Mouse (Mus musculus) CH12.LX (cell line): Measurements from ENCODE around the gene Ccdc88b. TPM values are rescaled to one million over a fixed set of nuclear protein-coding genes. Genes with fewer than 3 reads are reported as not detected.

ENCODE experiments used
- DNase-seq: peaks from one replicate; pipeline ENCODE4 v3.0.0-alpha.2; 2013; ENCODE audit errors: extremely low read depth
- H3K27ac ChIP-seq: 2 replicates; pipeline ENCODE4 v1.5.1; 2012; ENCODE audit warnings: low read depth, mild to moderate bottlenecking, control low read depth, moderate library complexity; ENCODE audit not compliant: insufficient read depth
- H3K27me3 ChIP-seq: replicated peaks from 2 replicates; pipeline ENCODE3; 2012; ENCODE audit warnings: inconsistent platforms
- H3K36me3 ChIP-seq, 2 experiments: replicated peaks in 1 of 2; 2 replicates each; pipeline versions ENCODE3 to v1.6.1; 2012; ENCODE audit warnings: inconsistent platforms in 1 of 2, low read length in 1 of 2, mild to moderate bottlenecking in 1 of 2, mixed read lengths in 1 of 2, moderate library complexity in 1 of 2; ENCODE audit not compliant: control insufficient read depth in 1 of 2, insufficient read depth in 1 of 2
- H3K4me1 ChIP-seq, 2 experiments: 2 replicates each; pipeline ENCODE4 v1.6.1; 2012; ENCODE audit warnings: inconsistent platforms in 1 of 2, moderate library complexity in 1 of 2; ENCODE audit not compliant: insufficient read depth in 2 of 2, control insufficient read depth in 1 of 2
- H3K4me2 ChIP-seq: 2 replicates; pipeline ENCODE4 v1.6.1; 2012; ENCODE audit warnings: low read depth, mild to moderate bottlenecking, control low read depth; ENCODE audit not compliant: poor library complexity, insufficient read depth, severe bottlenecking
- H3K4me3 ChIP-seq, 3 experiments: fragments of 150-350 bp in 1 of 3; sonication (generic) in 1 of 3; replicated peaks in 1 of 3; 2 replicates each; pipeline versions ENCODE3 to v1.5.1; 2011 to 2012; ENCODE audit warnings: low read depth in 2 of 3, low read length in 2 of 3, mild to moderate bottlenecking in 2 of 3, moderate library complexity in 2 of 3, control low read depth in 1 of 3, improper control_type of control experiment in 1 of 3, inconsistent platforms in 1 of 3, mixed read lengths in 1 of 3; ENCODE audit not compliant: poor library complexity in 1 of 3
- H3K79me2 ChIP-seq: replicated peaks from 2 replicates; pipeline ENCODE4 v1.6.1; 2012; ENCODE audit warnings: mild to moderate bottlenecking, moderate library complexity; ENCODE audit not compliant: control insufficient read depth, poor library complexity, insufficient read depth, severe bottlenecking; ENCODE audit errors: extremely low read depth
- H3K9ac ChIP-seq: 2 replicates; pipeline ENCODE4 v1.6.1; 2012; ENCODE audit warnings: low read depth, mild to moderate bottlenecking, control low read depth, moderate library complexity; ENCODE audit not compliant: insufficient read depth
- H3K9me3 ChIP-seq: replicated peaks from 2 replicates; pipeline ENCODE3; 2012; ENCODE audit warnings: low read length, inconsistent platforms, mixed read lengths
- ELF1 ChIP-seq: IDR thresholded peaks from 2 replicates; pipeline ENCODE4 v1.6.1; 2014; ENCODE audit warnings: low read depth, mild to moderate bottlenecking, inconsistent platforms, low read length, improper control_type of control experiment
- EP300 ChIP-seq: IDR thresholded peaks from 2 replicates; pipeline ENCODE4 v1.6.1; 2011; ENCODE audit warnings: low read length, improper control_type of control experiment
- ETS1 ChIP-seq: conservative IDR thresholded peaks from 2 replicates; pipeline ENCODE4 v1.6.1; 2012; ENCODE audit warnings: low read depth, mild to moderate bottlenecking, inconsistent platforms, low read length, improper control_type of control experiment, moderate library complexity
- GABPA ChIP-seq: IDR thresholded peaks from 2 replicates; pipeline ENCODE4 v1.6.1; 2012; ENCODE audit warnings: low read depth, low read length, improper control_type of control experiment, inconsistent platforms; ENCODE audit not compliant: insufficient replicate concordance
- HCFC1 ChIP-seq: IDR thresholded peaks from 2 replicates; pipeline ENCODE4 v1.6.1; 2012; ENCODE audit warnings: low read depth, mild to moderate bottlenecking, inconsistent platforms, low read length, improper control_type of control experiment
- JUN ChIP-seq: IDR thresholded peaks from 2 replicates; pipeline ENCODE4 v1.6.1; 2011; ENCODE audit warnings: low read depth, mild to moderate bottlenecking, low read length, improper control_type of control experiment, moderate library complexity; ENCODE audit not compliant: insufficient read depth
- MAFK ChIP-seq: IDR thresholded peaks from 2 replicates; pipeline ENCODE4 v1.6.1; 2011; ENCODE audit warnings: low read length, improper control_type of control experiment; ENCODE audit not compliant: insufficient replicate concordance
- MAZ ChIP-seq: IDR thresholded peaks from 2 replicates; pipeline ENCODE4 v1.6.1; 2012; ENCODE audit warnings: low read depth, mild to moderate bottlenecking, inconsistent platforms, low read length, improper control_type of control experiment, moderate library complexity
- MEF2A ChIP-seq: IDR thresholded peaks from 2 replicates; pipeline ENCODE4 v1.6.1; 2014; ENCODE audit warnings: low read depth, mild to moderate bottlenecking, inconsistent platforms, low read length, improper control_type of control experiment, borderline replicate concordance
- MXI1 ChIP-seq: IDR thresholded peaks from 2 replicates; pipeline ENCODE4 v1.6.1; 2011; ENCODE audit warnings: mild to moderate bottlenecking, low read depth, low read length, improper control_type of control experiment
- MYC ChIP-seq: IDR thresholded peaks from 2 replicates; pipeline ENCODE4 v1.6.1; 2011; ENCODE audit warnings: low read depth, mild to moderate bottlenecking, improper control_type of control experiment, low read length
- POLR2A ChIP-seq: IDR thresholded peaks from 2 replicates; pipeline ENCODE4 v1.6.1; 2011; ENCODE audit warnings: low read depth, mild to moderate bottlenecking, improper control_type of control experiment, low read length
- POLR2AphosphoS2 ChIP-seq: IDR thresholded peaks from 2 replicates; pipeline ENCODE4 v1.6.1; 2011; ENCODE audit warnings: low read depth, low read length, improper control_type of control experiment
- RAD21 ChIP-seq: IDR thresholded peaks from 2 replicates; pipeline ENCODE4 v1.6.1; 2011; ENCODE audit warnings: low read depth, mild to moderate bottlenecking, low read length, improper control_type of control experiment, moderate library complexity
- RCOR1 ChIP-seq: conservative IDR thresholded peaks from 2 replicates; pipeline ENCODE4 v1.6.1; 2012; ENCODE audit warnings: low read depth, mild to moderate bottlenecking, inconsistent platforms, low read length, improper control_type of control experiment
- SMC3 ChIP-seq: IDR thresholded peaks from 2 replicates; pipeline ENCODE4 v1.6.1; 2011; ENCODE audit warnings: low read depth, low read length, improper control_type of control experiment
- TBP ChIP-seq: conservative IDR thresholded peaks from 2 replicates; pipeline ENCODE4 v1.6.1; 2011; ENCODE audit warnings: low read depth, low read length, improper control_type of control experiment
- TCF12 ChIP-seq: IDR thresholded peaks from 2 replicates; pipeline ENCODE4 v1.6.1; 2014; ENCODE audit warnings: low read depth, mild to moderate bottlenecking, inconsistent platforms, low read length, improper control_type of control experiment
- UBTF ChIP-seq: IDR thresholded peaks from 2 replicates; pipeline ENCODE4 v1.6.1; 2012; ENCODE audit warnings: low read depth, mild to moderate bottlenecking, inconsistent platforms, low read length, improper control_type of control experiment, moderate library complexity
- ZMIZ1 ChIP-seq: IDR thresholded peaks from 2 replicates; pipeline ENCODE4 v1.6.1; 2012; ENCODE audit warnings: low read depth, mild to moderate bottlenecking, inconsistent platforms, low read length, improper control_type of control experiment
- ZNF384 ChIP-seq: IDR thresholded peaks from 2 replicates; pipeline ENCODE4 v1.6.1; 2012; ENCODE audit warnings: low read depth, low read length, improper control_type of control experiment, inconsistent platforms
- dilution Hi-C: fragments of 300-500 bp; cut with MboI; formaldehyde crosslinking; loops from 2 replicates; pipeline ENCODE4 v1.14.3; 2020; ENCODE audit warnings: low sequenced_read_pairs; ENCODE audit not compliant: extremely low pct_unique_long_range_greater_than_20kb, extremely low pct_ligation_motif_present
- in situ Hi-C: fragments of 300-500 bp; cut with MboI; formaldehyde crosslinking; loops from 3 replicates; pipeline ENCODE4 v1.14.3; 2019; ENCODE audit warnings: low sequenced_read_pairs, low pct_ligation_motif_present, low pct_unique_long_range_greater_than_20kb, mixed read lengths
- polyA plus RNA-seq: library from polyadenylated mRNA; unstranded; fragments of >175 nt; gene quantifications from 2 replicates; pipeline ENCODE4 v1.2.1, GENCODE M21; 2012; ENCODE audit warnings: low read depth; ENCODE audit not compliant: insufficient read length
- total RNA-seq, 2 experiments: library from RNA; depleted of rRNA; stranded (reverse); fragments of 300-350 nt in 1 of 2; fragments of >200 nt in 1 of 2; gene quantifications; 2 replicates each; pipeline ENCODE4 v1.2.3; 2012 to 2014

The Ccdc88b gene
- total and polyA plus RNA-seq, 3 experiments = 20.5 to 76.4 (median 53.0) TPM

GRCm38 (mm10) chr19:6855225-6856031, 2.6 kb downstream of the Ccdc88b start (continued):
- TF ChIP-seq POLR2A = peak; percentile 18; the same call in 1 of the 2 replicates
- TF ChIP-seq ZMIZ1 = peak; percentile 52; the same call in 1 of the 2 replicates
- TF ChIP-seq ETS1 = no peak
- TF ChIP-seq TBP = no peak
- TF ChIP-seq EP300 = no peak
- no peak for TF ChIP-seq POLR2AphosphoS2
- no peak for TF ChIP-seq MEF2A
- TF ChIP-seq ELF1 = no peak
- no peak for TF ChIP-seq JUN
- TF ChIP-seq RAD21 = no peak
- TF ChIP-seq MAZ = no peak
- TF ChIP-seq MXI1 = peak; percentile 51

GRCm38 (mm10) chr19:6854658-6855057, 3.4 kb downstream of the Ccdc88b start:
- Histone ChIP-seq H3K4me1 (peaks cover 19 to 37% of the 10 kb centered on the region in 2 experiments), H3K27me3 (no peaks in the 10 kb centered on the region), H3K36me3 (peaks cover 62 to 66% of the 10 kb centered on the region in 2 experiments)
- dilution Hi-C loops = no loop called here
- TF ChIP-seq RCOR1 (no peak), TBP (no peak), TCF12 (no peak), ZNF384 (no peak), POLR2A (no peak), UBTF (no peak), SMC3 (no peak), HCFC1 (no peak), GABPA (no peak), MAFK (no peak), MYC (no peak), MAZ (no peak)
- TF ChIP-seq, all 38 proteins: peak for 0
- Histone ChIP-seq H3K9me3 (no peaks in the 10 kb centered on the region), H3K4me2 (no peak overlapping the region), H3K4me3 (peak overlapping the region in 1 of 3 experiments; percentile 65), H3K9ac (no peak overlapping the region), H3K27ac (no peak overlapping the region), H3K79me2 (peaks cover 23% of the 10 kb centered on the region)
- no peak for DNase-seq
- in situ Hi-C loops = no loop called here
